Mouse (Mus musculus) small intestine, adult 2 months (tissue): Measurements from ENCODE around the gene Accsl. TPM values are rescaled to one million over a fixed set of nuclear protein-coding genes. Genes with fewer than 3 reads are reported as not detected.

Experiments used
- H3K27ac ChIP-seq: fragments of 200-500 bp; 2 replicates; pipeline ENCODE4 v1.5.1; 2012; ENCODE audit warnings: low read depth, low read length, control low read depth, inconsistent platforms; ENCODE audit not compliant: insufficient read depth
- H3K27me3 ChIP-seq: fragments of 200-500 bp; 2 replicates; pipeline ENCODE4 v1.6.1; 2012; ENCODE audit warnings: mild to moderate bottlenecking, moderate library complexity, low read length, inconsistent platforms; ENCODE audit not compliant: control insufficient read depth, insufficient read depth
- H3K36me3 ChIP-seq: fragments of 200-500 bp; 2 replicates; pipeline ENCODE4 v1.6.1; 2012; ENCODE audit warnings: mild to moderate bottlenecking, low read length, control low read depth, inconsistent platforms; ENCODE audit not compliant: control insufficient read depth, insufficient read depth
- H3K4me1 ChIP-seq: fragments of 200-500 bp; 2 replicates; pipeline ENCODE4 v1.6.1; 2012; ENCODE audit warnings: low read length, inconsistent platforms, mixed read lengths; ENCODE audit not compliant: control insufficient read depth, insufficient read depth, insufficient read length
- H3K4me3 ChIP-seq: fragments of 200-500 bp; 2 replicates; pipeline ENCODE4 v1.5.1; 2012; ENCODE audit warnings: low read depth, mild to moderate bottlenecking, control low read depth, inconsistent platforms, low read length, moderate library complexity
- CTCF ChIP-seq: fragments of 200-500 bp; IDR thresholded peaks from 2 replicates; pipeline ENCODE4 v1.5.1; 2012; ENCODE audit warnings: low read depth, mild to moderate bottlenecking, control low read depth, inconsistent platforms, low read length, moderate library complexity, mixed read lengths; ENCODE audit not compliant: insufficient replicate concordance, insufficient read length; ENCODE audit errors: extremely low read depth
- POLR2A ChIP-seq: fragments of 200-500 bp; IDR thresholded peaks from 2 replicates; pipeline ENCODE4 v1.6.1; 2012; ENCODE audit warnings: low read depth, mild to moderate bottlenecking, control low read depth, inconsistent platforms, low read length, moderate library complexity
- WGBS: fragments of 180-500 bp; shearing (Covaris S2); methylation state at CpG from one replicate; pipeline ENCODE4 v1.1.7; 2018; 5-methylcytosine and 5-hydroxymethylcytosine counted together
- polyA plus RNA-seq: library from polyadenylated mRNA; depleted of rRNA; stranded (reverse); fragments of >200 nt; gene quantifications from 2 replicates; pipeline ENCODE4 v1.2.3, GENCODE M21; 2012; rRNA removed

Accsl gene
- polyA plus RNA-seq = not detected in 2 replicates

- Histone ChIP-seq H3K4me1 (no peaks in the 10 kb centered on the region), H3K36me3 (no peaks in the 10 kb centered on the region), H3K27me3 (no peaks in the 10 kb centered on the region), H3K4me3 (no peak within 1 kb of the TSS), H3K27ac (no peak within 1 kb of the TSS)
- TF ChIP-seq CTCF (no peak), POLR2A (no peak)
- 56% methylated on average over 7 of the region's 7 CpGs for WGBS
These were observed at the start of gene Accsl for GRCm38 (mm10) chr2:93869107-93869600. Accsl (minus strand) TSS chr2:93869157.

DNA sequence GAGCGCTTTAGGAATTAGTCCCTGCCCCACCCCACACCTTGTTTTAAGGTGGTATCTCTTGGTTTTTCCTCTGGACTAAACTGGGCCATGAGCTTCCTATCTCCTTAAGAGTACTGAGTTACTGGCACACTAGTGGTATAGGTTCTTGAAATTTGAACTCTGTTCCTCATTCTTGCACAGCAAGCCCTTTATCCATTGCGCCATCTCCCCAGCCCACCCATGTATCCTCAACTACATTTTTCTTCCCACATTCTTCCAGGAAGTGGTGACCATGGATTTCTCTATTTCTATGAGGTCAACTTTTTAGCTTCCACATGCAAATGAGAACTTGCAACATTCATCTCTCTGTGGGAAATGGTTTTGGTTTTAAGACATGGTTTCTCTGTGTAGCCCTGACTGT, 44.6 kb upstream of the Accsl start:
- Histone ChIP-seq H3K27ac (no peak overlapping the region), H3K4me1 (no peaks in the 10 kb centered on the region), H3K27me3 (no peaks in the 10 kb centered on the region), H3K4me3 (no peak overlapping the region), H3K36me3 (no peaks in the 10 kb centered on the region)
- TF ChIP-seq CTCF (no peak), POLR2A (no peak)
- 80% methylated on average over 2 of the region's 2 CpGs for WGBS

DNA sequence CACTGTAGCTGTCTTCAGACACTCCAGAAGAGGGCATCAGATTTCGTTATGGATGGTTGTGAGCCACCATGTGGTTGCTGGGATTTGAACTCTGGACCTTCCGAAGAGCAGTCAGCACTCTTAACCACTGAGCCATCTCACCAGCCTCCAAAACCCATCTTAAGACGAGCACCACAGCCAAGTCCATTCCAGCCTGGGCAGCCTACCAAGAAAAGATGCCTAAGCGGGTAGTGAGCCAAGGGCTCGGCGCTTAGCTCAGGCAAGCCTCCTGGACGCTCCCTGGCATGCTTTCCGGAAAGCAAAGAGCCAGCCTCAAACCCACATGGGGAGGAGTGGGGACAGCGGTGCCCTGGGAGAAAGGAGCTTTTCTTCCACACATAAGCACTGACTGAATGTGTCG, 43.0 kb upstream of the Accsl start:
- Histone ChIP-seq H3K4me1 (no peaks in the 10 kb centered on the region), H3K4me3 (no peak overlapping the region), H3K27me3 (no peaks in the 10 kb centered on the region), H3K36me3 (no peaks in the 10 kb centered on the region), H3K27ac (no peak overlapping the region)
- WGBS = 72% methylated on average over 10 of the region's 10 CpGs
- no peak for TF ChIP-seq POLR2A
- no peak for TF ChIP-seq CTCF

DNA sequence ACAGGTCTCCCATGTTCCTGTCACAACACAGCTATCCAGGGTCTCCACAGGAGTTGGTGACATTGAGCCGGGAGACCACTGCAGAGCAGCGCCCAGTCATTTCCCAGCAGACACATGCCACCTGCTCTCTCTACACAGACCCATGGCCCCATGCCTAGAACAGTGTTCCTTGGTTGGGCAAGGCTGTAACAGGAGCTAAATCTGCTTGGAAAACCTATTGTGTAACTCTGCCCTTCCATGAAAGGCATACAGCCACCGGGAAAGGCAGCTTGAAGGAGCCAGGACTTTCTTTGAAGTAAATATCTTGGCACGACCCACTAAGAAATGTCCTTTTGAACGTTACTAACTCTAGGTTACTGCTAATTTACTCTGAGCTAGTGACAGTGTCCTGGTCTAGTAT, 40.8 kb upstream of the Accsl start:
- H3K36me3 ChIP-seq = no peaks in the 10 kb centered on the region
- H3K4me1 ChIP-seq = no peaks in the 10 kb centered on the region
- no peaks in the 10 kb centered on the region for H3K27me3 ChIP-seq
- no peak overlapping the region for H3K27ac ChIP-seq
- WGBS = 67% methylated on average over 5 of the region's 5 CpGs
- TF ChIP-seq CTCF = no peak
- no peak for TF ChIP-seq POLR2A
- no peak overlapping the region for H3K4me3 ChIP-seq

GRCm38 (mm10) chr2:93907519-93908294, 38.8 kb upstream of the Accsl start:
- 62% methylated on average over 9 of the region's 9 CpGs for WGBS

GRCm38 (mm10) chr2:93906316-93906715, 37.4 kb upstream of the Accsl start:
- Histone ChIP-seq H3K4me1 (no peaks in the 10 kb centered on the region), H3K27me3 (no peaks in the 10 kb centered on the region), H3K4me3 (no peak overlapping the region), H3K27ac (no peak overlapping the region), H3K36me3 (no peaks in the 10 kb centered on the region)
- no peak for TF ChIP-seq POLR2A
- TF ChIP-seq CTCF = no peak
- WGBS = 52% methylated on average over 4 of the region's 4 CpGs

More at GRCm38 (mm10) chr2:93907519-93908294, 38.8 kb upstream of the Accsl start:
- no peaks in the 10 kb centered on the region for H3K36me3 ChIP-seq
- TF ChIP-seq POLR2A (no peak), CTCF (no peak)
- no peaks in the 10 kb centered on the region for H3K27me3 ChIP-seq
- H3K4me1 ChIP-seq = no peaks in the 10 kb centered on the region
- no peak overlapping the region for H3K27ac ChIP-seq
- H3K4me3 ChIP-seq = no peak overlapping the region

DNA sequence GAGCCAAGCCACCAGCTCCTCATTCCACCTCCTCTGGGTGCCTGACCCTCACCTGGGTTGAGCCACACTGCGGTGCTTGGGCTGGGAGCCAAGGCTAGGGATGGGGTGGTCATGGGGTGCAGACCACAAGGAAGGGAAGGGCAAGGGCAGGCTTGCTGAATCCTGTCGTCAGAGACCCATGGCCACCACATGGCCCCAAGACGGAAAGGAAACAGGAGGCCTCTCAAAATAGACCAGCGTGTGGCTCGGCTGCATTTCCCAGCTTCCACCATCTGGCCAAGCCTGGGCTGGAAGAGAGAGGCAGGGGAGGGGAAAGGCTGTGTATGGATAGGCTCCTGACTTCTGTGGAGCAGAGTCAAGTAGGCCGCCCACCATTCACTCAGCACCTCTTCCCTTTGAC, 34.5 kb upstream of the Accsl start:
- no peak overlapping the region for H3K27ac ChIP-seq
- WGBS = 53% methylated on average over 6 of the region's 6 CpGs

More for the DNA sequence above, 34.5 kb upstream of the Accsl start:
- Histone ChIP-seq H3K4me3 (no peak overlapping the region), H3K27me3 (no peaks in the 10 kb centered on the region), H3K36me3 (no peaks in the 10 kb centered on the region), H3K4me1 (no peaks in the 10 kb centered on the region)
- TF ChIP-seq CTCF (no peak), POLR2A (no peak)
